Mouse (Mus musculus) liver, postnatal 0 days (tissue): ENCODE results near the gene Olfr877.

Source experiments
- CTCF ChIP-seq: sonication (generic); IDR thresholded peaks from 2 replicates; pipeline ENCODE4 v1.5.1; 2016; ENCODE audit warnings: antibody characterized with exemption, low read depth
- EP300 ChIP-seq: IDR thresholded peaks from 2 replicates; pipeline ENCODE4 v1.6.1; 2016; ENCODE audit warnings: antibody characterized with exemption, low read depth, mild to moderate bottlenecking

DNA sequence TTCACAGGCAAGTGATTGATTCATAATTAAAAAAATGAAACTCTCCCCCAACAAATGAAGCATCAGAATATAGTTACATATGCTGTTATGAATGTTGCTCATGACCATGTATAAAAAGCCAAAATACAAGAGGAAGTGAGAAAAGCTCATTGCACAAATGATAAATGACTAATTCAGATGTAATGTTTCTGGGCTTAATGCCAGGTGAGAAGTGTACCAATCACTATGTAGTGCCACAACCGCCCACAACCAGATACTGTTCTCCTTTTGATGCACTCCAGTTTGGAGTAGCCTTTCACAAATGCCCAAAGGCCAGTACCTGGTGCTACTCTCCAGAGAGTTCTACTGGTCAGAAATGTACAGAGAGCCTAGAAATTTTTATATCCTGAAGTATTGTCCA lies 20.7 kb upstream of the Olfr877 start:
- TF ChIP-seq CTCF (no peak), EP300 (no peak)
